Mouse (Mus musculus): ENCODE data around the gene Ncoa7. TPM values are rescaled to one million over a fixed set of nuclear protein-coding genes. Genes with fewer than 3 reads are reported as not detected.

The Ncoa7 gene
- total RNA-seq, 2 experiments from 2014 or later = 98.8 to 99.0 TPM

GRCm38 (mm10) chr10:30754082-30754481, 49.0 kb downstream of the Ncoa7 start:
- peak in 1 of 2 experiments; percentile 26 for DNase-seq (ENCODE audit: low spot score in 2 of 2)
- Histone ChIP-seq H3K27ac (0 out of 2 replicates have a peak overlapping the region, but pooled peaks have one; percentile 47), H3K4me3 (no peak overlapping the region)
- no peak for TF ChIP-seq CTCF (conservative IDR thresholded peaks at IDR 0.05)

- DNase-seq (ENCODE audit: low spot score in 2 of 2) = no peak
- Histone ChIP-seq H3K27ac (no peak overlapping the region), H3K4me3 (no peak overlapping the region)
- no peak for TF ChIP-seq CTCF (conservative IDR thresholded peaks at IDR 0.05)
These were observed 50.6 kb downstream of the Ncoa7 start for GRCm38 (mm10) chr10:30752485-30752884.

DNA sequence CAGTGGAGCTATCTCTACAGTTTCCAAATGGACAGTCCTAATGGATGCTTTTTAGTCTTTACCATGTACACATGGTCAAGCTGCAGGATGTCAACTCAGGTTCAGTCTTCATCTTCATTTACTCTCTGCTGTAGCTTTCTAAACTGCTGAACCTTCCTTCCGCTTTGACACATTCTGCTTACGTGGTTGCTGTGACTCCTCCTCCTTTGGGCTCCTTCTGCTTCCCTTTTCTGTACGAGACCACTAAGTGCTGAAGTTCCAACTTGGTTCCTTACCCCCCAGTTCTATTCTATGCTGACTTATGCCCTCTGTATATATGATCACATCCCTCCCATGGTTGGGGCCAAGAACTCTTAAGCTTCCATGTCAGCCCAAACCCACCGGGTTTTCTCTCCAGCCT, 51.5 kb downstream of the Ncoa7 start:
- DNase-seq (ENCODE audit: low spot score in 2 of 2) = no peak
- no peak overlapping the region for H3K4me3 ChIP-seq
- H3K27ac ChIP-seq = no peak overlapping the region
- no peak for TF ChIP-seq CTCF (conservative IDR thresholded peaks at IDR 0.05)

DNA sequence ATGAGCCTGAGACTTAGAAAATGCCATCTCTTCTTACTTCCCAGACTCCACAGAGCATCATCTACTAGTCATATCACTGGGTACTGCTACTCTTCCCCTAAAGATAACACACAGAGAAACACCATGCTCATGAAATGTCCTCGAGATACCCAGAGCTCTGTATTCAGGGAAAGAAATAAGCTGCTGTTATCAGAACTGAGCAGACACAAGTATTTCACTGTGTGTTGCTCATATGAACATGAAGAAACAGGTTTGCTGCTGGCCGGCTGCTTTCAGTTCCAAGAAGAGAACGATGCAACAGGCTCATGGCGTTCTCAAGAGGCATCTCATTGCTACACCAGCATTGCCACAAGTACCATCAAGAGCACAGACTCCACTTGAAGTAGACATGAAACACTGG, 53.3 kb downstream of the Ncoa7 start:
- no peak overlapping the region for H3K4me3 ChIP-seq
- no peak for TF ChIP-seq CTCF (conservative IDR thresholded peaks at IDR 0.05)
- no peak overlapping the region for H3K27ac ChIP-seq
- DNase-seq (ENCODE audit: low spot score in 2 of 2) = no peak

DNA sequence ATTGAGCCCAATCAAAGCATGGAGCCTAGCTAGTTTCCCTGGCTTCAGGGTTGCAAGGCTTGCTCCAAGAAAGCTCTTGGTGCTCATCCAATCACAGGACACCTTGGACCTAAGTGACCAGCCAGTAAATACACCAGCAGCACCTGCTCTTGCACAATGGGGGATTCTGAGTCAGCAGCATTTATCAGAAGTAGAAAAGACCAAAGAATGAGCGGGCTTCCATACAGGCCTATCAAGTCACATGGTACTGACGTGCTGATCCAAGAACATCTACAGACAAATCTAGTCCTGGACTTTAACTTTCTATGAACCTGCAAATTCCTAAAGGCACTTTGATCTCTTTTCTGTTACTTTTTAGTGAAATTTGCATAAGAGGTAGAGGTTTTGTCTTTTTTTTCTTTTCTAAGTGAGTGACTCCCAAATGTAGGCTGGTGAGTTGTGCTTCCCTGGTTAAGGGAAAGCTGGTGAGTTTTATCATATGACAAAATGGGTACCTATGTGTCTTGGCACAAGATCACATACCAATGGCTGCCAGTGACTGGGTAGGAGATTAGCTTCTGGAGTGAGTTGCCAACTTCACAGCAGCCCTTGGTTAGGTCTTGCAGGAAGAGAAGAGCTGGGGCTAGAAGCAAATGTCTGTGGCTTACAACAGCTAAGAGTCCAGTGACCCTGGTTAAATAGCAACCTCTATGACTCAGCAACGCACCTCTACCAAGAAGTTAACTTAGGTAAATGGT, 57.7 kb downstream of the Ncoa7 start:
- H3K4me3 ChIP-seq = no peak overlapping the region
- no peak overlapping the region for H3K27ac ChIP-seq
- TF ChIP-seq CTCF (conservative IDR thresholded peaks at IDR 0.05) = no peak
- DNase-seq (ENCODE audit: low spot score in 2 of 2) = no peak

DNA sequence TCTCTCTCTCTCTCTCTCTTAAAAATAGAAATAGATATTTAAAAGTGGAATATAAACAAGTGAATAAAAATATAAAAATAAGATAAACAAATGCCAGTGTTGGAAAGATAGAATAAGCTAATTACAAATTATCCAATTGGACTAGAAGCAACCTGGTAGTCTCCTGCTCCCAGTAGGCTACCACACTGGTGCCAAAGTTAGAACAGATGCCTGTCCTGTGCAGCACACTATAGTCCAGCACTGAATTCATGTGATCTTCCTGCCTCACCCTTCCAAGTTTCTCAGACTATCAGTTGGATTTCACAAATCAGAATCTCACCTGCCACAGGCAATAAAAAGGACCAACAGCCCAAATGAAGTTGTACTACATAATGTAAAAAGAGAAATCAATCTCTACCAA, 59.9 kb downstream of the Ncoa7 start:
- Histone ChIP-seq H3K4me3 (no peak overlapping the region), H3K27ac (no peak overlapping the region)
- no peak for TF ChIP-seq CTCF (conservative IDR thresholded peaks at IDR 0.05)
- no peak for DNase-seq (ENCODE audit: low spot score in 2 of 2)

GRCm38 (mm10) chr10:30738403-30738802, 64.7 kb downstream of the Ncoa7 start:
- Histone ChIP-seq H3K27ac (no peak overlapping the region), H3K4me3 (no peak overlapping the region)
- DNase-seq (ENCODE audit: low spot score in 2 of 2) = no peak
- TF ChIP-seq CTCF (conservative IDR thresholded peaks at IDR 0.05) = no peak

DNA sequence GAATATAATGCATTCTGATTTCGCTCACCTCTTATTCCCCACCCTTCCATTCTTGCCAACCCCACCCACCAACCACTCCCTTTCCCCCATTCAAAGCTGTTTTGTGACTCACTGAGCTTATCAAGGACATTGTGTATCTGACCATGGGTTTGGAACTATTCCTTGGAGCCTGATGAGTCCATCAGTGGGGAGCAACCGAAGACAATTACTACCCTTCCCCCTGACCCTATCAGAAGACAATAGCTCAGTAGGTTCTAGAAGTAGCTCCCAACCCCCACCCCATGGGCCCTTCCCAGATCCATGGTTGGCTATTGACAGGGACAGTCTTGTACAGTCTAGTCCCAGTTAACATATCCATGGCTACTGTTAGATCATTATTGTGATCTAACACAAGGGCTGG, 65.8 kb downstream of the Ncoa7 start:
- no peak for DNase-seq (ENCODE audit: low spot score in 2 of 2)
- no peak for TF ChIP-seq CTCF (conservative IDR thresholded peaks at IDR 0.05)
- H3K27ac ChIP-seq = no peak overlapping the region

GRCm38 (mm10) chr10:30733148-30733785, 69.9 kb downstream of the Ncoa7 start:
- DNase-seq (ENCODE audit: low spot score in 2 of 2) = no peak
- Histone ChIP-seq H3K4me3 (no peak overlapping the region), H3K27ac (no peak overlapping the region)
- TF ChIP-seq CTCF (conservative IDR thresholded peaks at IDR 0.05) = no peak

More for the DNA sequence above, 65.8 kb downstream of the Ncoa7 start:
- no peak overlapping the region for H3K4me3 ChIP-seq

GRCm38 (mm10) chr10:30731321-30731914, 71.7 kb downstream of the Ncoa7 start:
- H3K27ac ChIP-seq = no peak overlapping the region
- TF ChIP-seq CTCF (conservative IDR thresholded peaks at IDR 0.05) = no peak
- H3K4me3 ChIP-seq = no peak overlapping the region
- no peak for DNase-seq (ENCODE audit: low spot score in 2 of 2)

GRCm38 (mm10) chr10:30730791-30731190, 72.3 kb downstream of the Ncoa7 start:
- H3K4me3 ChIP-seq = no peak overlapping the region
- TF ChIP-seq CTCF (conservative IDR thresholded peaks at IDR 0.05) = no peak
- DNase-seq (ENCODE audit: low spot score in 2 of 2) = no peak
- no peak overlapping the region for H3K27ac ChIP-seq

DNA sequence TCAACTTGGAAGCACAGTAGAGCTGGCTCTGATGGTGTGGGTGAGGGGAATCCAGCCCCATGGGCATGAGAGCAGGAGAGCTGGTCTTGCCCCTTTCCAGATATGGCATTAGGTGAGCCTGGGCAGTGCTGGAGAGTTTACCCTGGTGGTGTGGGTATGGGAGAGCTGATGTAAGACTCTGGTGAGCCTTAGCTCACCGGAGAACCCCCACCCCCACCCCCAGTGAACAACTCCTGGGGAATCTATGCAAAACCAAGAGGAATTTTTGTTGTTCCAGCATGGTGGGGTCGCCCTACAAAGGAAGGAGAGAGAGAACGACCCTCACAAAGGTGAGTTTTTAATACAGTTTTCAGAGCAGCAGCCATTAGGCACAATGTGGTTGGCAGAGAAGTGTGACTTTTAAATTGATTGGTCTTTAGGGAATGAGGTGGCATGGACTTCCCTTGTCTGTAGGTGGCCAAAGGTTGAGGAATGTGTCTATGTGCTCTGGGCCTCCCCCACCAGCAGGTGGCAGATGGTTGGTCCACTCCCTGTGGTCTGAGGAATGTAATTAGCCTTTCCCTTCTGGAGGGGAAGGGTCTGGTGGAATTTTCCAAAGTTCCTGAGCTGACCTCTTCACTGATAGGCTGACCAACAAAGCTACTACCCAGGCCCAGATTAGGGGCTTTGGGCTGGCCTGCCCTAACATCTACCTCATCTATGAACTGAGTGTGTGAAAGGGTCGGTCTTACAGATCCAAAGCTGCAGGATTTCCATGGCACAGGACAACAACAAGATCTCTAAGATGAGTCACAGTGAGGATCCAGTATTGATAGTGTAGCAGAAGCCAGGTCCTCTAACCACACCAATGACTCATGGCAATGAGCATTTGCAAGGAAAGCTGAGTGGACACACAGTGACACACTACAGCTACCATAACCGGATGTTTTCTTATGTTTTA, 73.7 kb downstream of the Ncoa7 start:
- DNase-seq (ENCODE audit: low spot score in 2 of 2) = no peak
- peak; percentile 41 for TF ChIP-seq CTCF (conservative IDR thresholded peaks at IDR 0.05)
- no peak overlapping the region for H3K4me3 ChIP-seq
- no peak overlapping the region for H3K27ac ChIP-seq

- Histone ChIP-seq H3K4me3 (no peak overlapping the region), H3K27ac (no peak overlapping the region)
- no peak for TF ChIP-seq CTCF (conservative IDR thresholded peaks at IDR 0.05)
- no peak for DNase-seq (ENCODE audit: low spot score in 2 of 2)
These were observed 80.1 kb downstream of the Ncoa7 start for GRCm38 (mm10) chr10:30723014-30723413.

All from layer of hippocampus, adult 2 months (tissue).